Mouse (Mus musculus) activated CD4-positive, CD25-positive, alpha-beta regulatory T cell, adult 4 months (primary cell): ENCODE measurements around the gene Ms4a3. TPM values are rescaled to one million over a fixed set of nuclear protein-coding genes. Genes with fewer than 3 reads are reported as not detected.
A peak's percentile ranks its signal among the peaks of the same experiment; 100 is the strongest.

Experiments used
- ATAC-seq: one replicate; pipeline ENCODE4 v1.8.0; 2017
- polyA plus RNA-seq, 2 experiments: library from polyadenylated mRNA; unstranded; fragments of 100-300 nt; shearing (Covaris generic); gene quantifications; one replicate each; pipeline ENCODE4 v1.2.1; 2017

Gene Ms4a3
- polyA plus RNA-seq, 2 experiments from 2014 or later: not detected

GRCm38 (mm10) chr19:11589205-11589604, 51.4 kb downstream of the Ms4a3 start:
- ATAC-seq: peak; percentile 81

Other genes starting within 250 kb of the Ms4a3 start
- 10 to 100 TPM; 51.6 to 56.7 TPM for gene Ms4a4c, start 236.1 kb downstream of the Ms4a3 start, polyA plus RNA-seq
- 1,000 to 10,000 TPM; 2,094 to 2,461 TPM for gene Ms4a4b, start 197.3 kb downstream of the Ms4a3 start, polyA plus RNA-seq
- gene Ms4a6c, start 171.5 kb downstream of the Ms4a3 start, polyA plus RNA-seq: 10 to 100 TPM; 12.5 to 13.3 TPM
- gene Gm8369, start 154.9 kb downstream of the Ms4a3 start, polyA plus RNA-seq: 100 to 1,000 TPM; 497 to 564 TPM
- gene Ms4a6b, start 124.3 kb downstream of the Ms4a3 start, polyA plus RNA-seq: 1,000 to 10,000 TPM; 1,243 to 1,295 TPM
- 1 to 10 TPM; 4.1 to 4.9 TPM for gene Ms4a4d, start 104.0 kb downstream of the Ms4a3 start, polyA plus RNA-seq
- gene Ms4a6d, start 36.0 kb downstream of the Ms4a3 start, polyA plus RNA-seq: 10 to 100 TPM; 14.3 to 14.9 TPM
- gene Ms4a2, start 17.1 kb downstream of the Ms4a3 start, polyA plus RNA-seq: not detected
- not detected for gene Oosp2, start 19.7 kb upstream of the Ms4a3 start, polyA plus RNA-seq
- gene Oosp1, start 50.3 kb upstream of the Ms4a3 start, polyA plus RNA-seq: not detected
- gene Oosp3, start 56.2 kb upstream of the Ms4a3 start, polyA plus RNA-seq: not detected
- not detected for gene Gif, start 106.7 kb upstream of the Ms4a3 start, polyA plus RNA-seq
- gene Mrpl16, start 129.5 kb upstream of the Ms4a3 start, polyA plus RNA-seq: 10 to 100 TPM; 51.5 to 52.4 TPM
- gene Stx3, start 178.6 kb upstream of the Ms4a3 start, polyA plus RNA-seq: 1 to 10 TPM; 1.8 to 2.9 TPM
- gene Olfr1417, start 198.4 kb upstream of the Ms4a3 start, polyA plus RNA-seq: not detected
- not detected for gene Olfr1418, start 220.2 kb upstream of the Ms4a3 start, polyA plus RNA-seq
- gene Olfr1419, start 234.3 kb upstream of the Ms4a3 start, polyA plus RNA-seq: not detected
- not detected for gene Olfr1420, start 245.7 kb upstream of the Ms4a3 start, polyA plus RNA-seq